Mouse (Mus musculus): ENCODE measurements at regions not wholly inside any gene's neighbourhood (a gene's known extent, or its start where the extent isn't known, plus 50 kb on each side); places are given as distances from the start of the nearest gene placed in this dataset.
"Not testable (repeated sequence)": the region's sequence is repeated elsewhere in the genome, so short reads cannot be mapped to it uniquely, and the experiment has no call there.

DNA sequence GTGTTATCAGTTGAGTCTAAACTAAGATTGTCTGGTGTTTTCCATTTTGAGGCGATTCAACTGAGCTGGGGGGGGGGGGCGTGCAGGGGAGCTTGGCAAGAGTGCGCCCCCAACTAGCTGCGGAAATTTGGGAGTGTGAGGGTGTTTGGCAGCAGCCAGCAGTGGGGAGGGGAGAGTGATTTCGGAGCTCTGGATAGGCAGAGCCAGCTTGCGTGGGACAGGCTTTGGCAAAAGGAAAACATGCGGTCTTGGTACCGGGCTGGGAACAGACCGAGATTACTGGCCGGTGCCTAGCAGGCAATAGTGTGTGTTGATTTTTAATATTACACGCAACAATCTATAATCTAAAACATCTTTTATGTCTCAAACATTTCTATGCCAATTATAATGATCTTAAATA, 199.4 kb upstream of the Cdk6 start:
- DNase-seq, result not testable (repeated sequence)

DNA sequence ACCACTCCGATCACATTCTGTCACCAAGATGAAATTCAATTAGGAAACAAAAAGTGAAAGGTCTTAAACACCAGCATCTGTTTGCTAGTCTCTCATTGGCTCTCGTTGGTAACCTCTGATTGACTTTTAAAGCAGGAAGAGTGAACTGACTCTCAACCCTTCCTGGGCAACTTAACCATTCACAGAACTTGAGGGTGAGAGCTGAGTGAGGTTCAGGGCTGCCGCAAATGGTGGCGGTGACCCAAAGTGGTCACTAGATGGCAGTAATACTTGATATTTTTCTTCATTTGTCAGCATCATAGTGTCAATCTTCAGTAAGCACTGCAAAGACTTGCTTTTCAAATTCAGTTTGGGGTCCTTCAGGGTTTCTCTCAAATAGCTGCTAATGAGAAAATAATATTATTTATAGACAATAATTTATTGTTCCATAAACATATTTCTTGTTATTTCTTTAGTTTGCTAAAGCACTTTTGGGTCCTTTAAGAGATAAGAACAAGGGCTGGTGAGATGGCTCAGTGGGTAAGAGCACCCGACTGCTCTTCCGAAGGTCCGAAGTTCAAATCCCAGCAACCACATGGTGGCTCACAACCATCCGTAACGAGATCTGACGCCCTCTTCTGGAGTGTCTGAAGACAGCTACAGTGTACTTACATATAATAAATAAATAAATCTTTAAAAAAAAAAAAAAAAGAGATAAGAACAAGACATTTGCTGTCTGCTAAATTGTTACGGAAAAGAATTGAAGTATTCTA, 194.6 kb upstream of the Cdk6 start:
- peak; percentile 7 to 15 for DNase-seq

DNA sequence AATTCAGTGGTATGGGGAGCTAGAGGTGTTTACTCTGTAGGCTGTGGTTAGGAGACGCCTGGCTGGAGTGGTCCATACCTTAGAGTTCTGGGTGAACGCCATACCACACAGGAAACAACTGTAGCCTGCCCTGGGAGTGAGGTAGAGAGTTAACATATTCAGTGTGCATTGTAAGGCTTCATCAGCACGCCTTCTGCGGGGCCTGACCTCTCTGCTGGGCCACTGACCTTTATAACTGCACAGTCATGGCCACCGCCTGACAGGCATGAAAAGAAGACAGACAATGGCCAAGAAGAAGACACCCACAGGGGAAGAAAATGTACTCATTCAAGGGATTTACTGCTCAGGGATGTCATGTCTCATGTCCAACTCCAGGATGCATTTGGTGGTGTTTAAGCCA, 191.4 kb upstream of the Cdk6 start:
- DNase-seq, result not testable (repeated sequence)

DNA sequence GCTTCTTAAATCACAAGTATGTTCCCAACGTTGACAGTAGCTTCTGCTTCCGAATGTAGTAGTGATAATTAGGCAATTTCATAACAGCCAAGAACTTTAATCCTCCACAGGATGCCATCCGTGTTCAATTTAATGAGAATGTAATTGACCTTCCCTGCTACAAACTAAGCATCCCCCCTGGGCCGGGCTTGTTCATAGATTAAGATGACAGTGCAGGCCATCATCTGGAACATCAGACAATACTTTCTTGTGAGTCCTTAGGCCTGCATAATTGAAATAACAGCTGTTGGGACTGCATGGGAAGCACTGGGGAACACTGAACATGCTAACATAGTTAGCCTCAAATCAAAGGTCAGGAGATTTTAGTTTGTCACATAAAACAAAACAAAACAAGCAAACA, 190.5 kb upstream of the Cdk6 start:
- not testable (repeated sequence) for DNase-seq

DNA sequence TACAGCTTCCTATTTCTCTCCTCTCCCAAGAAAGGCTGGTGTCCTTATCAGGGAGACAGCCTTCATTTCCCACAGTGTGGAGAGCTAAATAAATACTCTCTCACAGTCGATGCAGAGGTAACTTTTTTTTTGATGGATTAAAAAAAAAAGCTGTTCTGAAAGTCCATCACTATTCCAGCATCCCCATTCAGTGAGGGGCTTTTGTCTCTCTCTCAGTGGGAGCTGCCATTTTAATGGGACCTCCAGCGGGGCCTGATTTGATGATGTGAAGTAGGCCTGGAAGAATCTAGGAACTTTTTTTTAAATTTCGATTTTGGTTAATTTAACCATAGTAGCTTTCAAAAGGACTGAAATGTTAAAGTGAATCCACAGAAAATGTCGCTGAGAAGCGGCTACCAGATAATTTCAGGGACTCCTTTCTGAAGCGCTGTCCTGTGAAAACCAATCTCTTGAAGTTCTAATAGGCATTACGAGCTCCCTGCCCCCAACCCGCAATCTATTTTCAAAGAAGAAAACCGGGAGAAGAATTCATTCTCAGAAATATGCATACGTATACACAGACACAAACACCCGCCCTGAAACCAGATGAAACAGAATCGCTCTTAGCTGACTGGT, 189.6 kb upstream of the Cdk6 start:
- not testable (repeated sequence) for DNase-seq

DNA sequence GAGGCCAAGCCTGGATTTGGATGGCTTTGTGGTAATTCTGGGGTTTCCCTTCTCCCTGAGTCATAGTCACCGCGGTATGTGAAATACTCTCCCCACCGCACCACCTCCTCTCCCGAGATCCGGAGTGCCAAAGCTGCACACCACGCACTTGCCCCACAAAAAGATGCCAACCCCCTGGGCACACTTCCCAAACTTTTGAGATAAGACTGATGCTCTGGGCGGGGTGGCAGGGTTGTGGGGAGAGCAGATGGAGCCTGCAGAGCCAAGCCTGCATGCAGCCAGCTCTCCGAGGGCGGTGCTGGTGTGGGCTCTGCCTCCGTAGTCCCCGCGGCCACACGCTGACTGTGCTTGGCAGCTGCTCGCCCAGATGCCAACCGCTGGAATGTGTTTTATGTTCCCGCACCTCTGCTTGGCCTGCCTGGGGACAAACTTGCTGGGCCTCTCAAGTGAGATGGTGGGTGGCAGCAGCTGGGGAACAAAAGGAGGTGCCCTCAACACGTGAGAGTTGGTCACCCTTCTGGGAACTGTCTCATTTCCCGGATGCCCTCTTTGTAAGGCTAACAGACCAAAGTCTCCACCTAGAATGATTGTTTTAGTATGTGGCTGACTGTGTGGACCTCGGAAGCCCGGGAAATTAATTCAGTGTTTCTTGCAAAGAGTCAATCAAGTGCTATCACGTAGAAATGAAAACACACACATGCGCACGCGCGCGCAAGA, 189.0 kb upstream of the Cdk6 start:
- DNase-seq, result peak; percentile 55 to 72

DNA sequence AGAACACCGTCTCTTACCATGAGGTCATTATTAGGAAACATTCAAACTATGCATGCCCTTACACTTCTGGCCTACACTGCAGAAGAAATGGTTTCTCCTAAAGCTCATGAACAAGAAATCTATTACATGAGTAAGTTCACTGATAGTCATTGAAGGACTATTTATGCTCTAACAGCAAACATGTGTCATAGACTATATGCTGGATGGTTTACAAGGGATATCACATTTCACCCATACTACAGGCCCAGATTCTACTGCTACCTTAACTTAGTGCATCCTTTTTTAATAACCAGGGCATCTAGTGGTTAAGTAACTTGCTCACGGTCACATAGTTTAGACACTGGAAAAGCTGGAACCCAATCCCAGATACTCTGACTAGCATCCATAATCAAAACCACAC, 175.8 kb upstream of the Cdk6 start:
- DNase-seq, result not testable (repeated sequence)

DNA sequence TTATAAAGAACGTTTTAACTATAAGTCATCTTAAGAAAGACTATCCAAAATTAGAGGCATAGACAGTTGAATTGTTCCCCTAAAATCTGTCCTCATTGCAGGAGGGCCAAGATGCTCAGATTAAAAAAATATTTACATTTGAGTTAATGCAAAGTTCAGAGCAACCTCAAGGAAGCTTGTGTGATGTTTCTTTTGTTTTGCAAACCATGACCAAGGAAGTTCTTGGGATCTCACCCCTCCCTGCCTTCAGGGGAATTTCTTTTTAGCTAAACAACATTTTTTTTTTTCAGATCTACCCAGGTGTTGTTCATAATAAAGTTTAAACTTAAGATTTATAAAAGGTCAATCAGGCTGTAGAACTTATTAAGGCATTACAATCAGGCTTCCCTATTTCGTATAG, 174.8 kb upstream of the Cdk6 start:
- not testable (repeated sequence) for DNase-seq

DNA sequence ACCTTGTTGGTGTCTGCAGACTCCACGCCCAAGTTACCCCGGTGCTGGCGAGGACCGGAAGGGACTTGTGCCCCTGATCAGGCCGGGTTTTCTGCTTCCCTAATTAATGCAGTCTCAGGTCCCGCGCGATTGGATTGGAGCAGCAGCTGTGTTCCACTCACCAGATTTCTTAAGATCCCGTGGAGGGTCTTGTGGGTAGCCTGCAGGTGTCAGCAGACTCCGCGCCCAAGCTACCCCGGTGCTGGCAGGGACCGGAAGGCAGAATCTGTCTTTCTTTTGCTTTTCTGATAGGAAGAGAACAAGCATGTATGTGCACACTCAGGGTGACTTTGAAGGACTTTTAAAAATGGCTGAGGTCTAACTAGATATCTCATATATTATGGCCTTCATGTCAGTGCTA, 147.7 kb upstream of the Cdk6 start:
- DNase-seq, result not testable (repeated sequence)

DNA sequence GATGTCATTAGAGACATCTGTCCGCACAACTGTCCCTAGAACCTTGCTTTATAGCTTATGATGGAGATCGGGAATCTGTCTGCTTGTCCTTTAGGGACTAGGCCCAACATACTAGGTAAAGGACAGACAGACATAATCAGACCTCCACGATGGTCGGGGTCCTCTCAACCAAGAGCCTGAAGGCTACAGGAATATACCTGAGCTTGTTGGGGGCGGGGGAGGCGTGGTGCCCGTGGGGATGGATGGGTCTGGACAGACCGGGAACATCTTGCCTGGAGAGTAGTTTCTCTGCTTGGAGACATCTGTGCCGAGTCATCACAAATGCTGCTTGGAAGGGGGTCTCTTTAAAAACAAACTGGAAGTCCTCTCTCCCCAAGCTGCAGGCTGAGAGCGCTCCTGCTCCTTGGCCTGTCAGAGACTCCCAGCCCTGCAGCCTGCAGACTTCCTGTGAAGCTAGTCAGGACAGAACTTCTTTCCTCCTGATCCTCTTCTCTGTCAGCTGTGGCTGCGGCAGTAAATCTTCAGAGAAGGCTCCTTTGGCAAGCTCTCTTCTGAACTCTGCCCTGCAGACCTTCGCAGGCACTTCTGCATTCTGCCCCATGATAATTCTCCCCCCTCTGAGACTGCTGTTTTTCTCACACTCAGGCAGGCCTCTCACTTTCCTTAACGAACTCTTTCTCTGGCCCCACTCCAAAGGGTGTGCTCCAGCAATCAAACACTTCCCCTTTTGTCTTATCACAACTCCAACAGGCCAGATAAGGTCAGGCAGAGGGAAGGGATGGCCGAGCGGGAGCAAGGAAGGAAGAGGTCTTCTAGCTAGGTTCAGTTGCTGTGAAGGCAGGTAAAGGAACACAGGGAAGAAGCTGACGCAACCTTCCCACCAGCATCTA, 143.1 kb upstream of the Cdk6 start:
- peak; percentile 24 to 52 for DNase-seq

DNA sequence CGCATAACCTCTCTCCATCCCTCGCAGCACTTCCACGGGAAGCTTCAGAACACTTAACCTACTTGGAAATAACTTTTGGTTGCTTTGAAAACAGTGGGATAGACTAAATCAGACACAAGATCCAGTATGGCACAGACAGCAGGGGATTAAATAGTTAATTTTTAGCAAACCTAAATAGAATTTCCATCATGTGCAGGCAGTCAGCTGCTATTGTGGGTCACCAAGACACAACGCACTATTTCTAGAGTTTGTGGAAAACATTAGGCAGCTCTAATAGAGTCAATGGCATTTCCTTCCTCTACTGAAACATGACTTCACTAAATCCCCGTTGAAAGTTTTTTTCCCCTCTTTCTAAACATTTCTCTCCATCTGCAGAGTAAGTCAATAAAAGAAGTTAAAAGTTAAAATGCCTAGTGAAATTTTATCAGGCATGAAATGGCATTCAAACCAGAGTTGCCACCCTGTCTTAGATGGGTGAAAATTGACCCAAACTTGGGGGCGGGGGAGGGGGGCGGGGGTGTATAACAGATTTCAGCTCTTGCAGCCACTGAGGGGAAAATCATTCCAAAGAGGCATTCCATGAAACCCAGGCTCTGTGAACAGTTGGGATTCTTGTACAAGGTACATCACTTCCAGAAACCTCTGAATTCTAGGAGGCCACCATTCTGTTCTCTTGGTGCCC, 142.3 kb upstream of the Cdk6 start:
- not testable (repeated sequence) for DNase-seq

DNA sequence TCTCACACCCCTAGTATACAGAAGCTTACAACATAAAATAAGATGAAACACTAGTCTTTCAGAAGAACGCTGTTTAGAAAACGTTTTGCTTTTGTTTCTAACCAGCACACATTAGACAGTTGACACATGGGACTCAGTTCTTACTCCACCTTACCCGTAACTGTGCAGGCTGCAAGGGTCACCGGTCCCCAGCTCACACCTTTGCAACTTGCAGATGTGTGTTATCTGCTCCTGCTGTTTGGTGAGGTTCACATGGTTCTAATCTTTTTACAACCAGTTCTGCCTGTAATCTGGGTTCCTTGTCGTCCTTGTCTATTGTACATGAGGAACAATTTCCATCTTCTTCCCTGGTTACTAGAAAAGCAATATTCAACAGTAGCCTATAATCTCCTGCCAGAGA, 135.1 kb upstream of the Cdk6 start:
- DNase-seq, result not testable (repeated sequence)

DNA sequence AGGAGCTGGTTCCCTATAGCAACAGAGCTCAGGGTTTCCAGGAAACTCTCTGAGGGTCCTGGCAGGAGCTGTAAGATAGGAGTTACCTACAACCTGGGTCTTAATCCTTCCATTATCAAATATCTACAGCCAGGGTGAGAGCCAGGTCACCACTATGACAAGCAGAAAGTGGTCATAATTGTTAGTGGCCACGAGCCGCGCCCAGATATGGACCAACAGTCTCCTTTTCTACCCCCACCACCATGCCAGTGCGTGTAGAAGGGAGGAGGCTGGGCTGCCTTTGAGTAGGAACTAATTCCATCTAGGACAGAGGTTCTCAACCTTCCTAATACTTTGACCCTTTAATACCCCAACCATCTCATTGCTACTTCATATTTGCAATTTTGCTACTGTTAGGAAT, 133.0 kb upstream of the Cdk6 start:
- not testable (repeated sequence) for DNase-seq

DNA sequence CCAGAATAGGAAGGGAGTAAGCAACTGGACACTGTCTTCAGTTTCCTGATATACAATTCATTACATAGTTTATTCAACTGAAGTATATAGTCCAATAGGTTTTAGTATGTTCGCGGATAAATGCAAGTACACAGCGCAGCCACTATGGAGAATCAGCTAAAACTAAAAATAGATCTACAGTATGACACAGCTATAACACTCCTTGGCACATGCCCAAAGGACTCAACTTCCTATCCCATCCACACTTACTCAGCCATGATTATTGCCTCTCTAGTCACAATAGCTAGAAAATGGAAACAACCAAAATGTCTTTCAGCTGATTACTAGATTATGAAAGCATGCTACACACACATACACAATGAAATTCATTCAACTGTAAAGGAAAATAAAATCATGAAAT, 130.0 kb upstream of the Cdk6 start:
- DNase-seq, result no peak

DNA sequence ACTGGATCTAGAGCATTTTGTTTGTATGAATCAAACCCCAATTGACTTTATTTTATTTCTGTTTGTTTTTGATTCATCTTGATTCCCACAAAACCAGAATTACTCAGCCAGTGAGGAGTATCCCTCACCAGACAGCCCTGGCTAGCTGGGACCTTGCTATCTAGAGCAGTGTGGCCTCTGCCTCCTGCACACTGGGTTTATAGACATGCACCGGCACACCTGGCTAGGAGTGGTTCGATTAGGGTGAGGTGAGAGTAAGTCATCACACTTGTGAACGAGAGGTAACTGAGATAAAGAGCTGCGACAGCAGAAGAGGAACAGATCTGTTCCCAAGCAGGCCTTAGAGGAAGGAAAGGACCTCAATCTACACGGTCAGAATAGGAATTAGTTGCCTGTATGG, 125.2 kb upstream of the Cdk6 start:
- DNase-seq, result no peak

DNA sequence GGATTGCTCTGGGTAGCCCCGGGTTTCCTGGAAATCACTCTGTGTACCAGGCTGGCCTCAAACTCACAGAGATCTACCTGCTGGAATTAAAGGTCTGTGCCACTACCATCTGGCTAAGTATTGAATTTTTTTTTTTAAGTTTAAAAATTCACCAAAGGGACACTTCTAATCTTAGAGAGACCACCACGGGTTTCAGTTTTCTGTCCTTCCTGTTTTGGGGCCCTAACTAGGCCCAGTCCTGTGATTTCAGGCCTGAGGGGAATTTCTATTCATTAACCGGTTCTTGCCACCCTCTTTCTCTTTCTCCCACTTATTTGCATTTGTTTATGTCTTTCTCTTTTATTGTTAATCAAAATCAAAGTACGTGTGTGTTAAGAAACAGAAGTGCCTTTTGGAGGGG, 122.1 kb upstream of the Cdk6 start:
- DNase-seq, result no peak

DNA sequence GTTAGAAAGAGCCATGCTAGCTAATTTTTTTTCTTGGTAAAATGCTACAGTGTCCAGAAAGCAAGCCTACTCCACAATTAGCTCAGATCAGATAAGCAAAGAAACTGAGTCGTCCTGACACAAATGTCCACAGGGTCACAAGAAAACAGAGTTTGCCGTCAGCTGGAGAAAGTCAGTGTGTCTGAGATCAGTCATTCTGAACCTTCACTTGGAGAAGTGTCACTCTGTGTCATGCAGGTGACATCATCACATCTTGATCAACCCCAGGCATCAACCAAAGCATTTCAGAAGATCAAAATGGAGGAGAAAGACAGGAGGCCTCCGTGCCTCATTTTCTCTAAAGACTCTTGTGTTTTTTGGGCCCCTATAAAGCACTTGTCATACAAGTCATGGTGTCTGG, 121.5 kb upstream of the Cdk6 start:
- no peak for DNase-seq

DNA sequence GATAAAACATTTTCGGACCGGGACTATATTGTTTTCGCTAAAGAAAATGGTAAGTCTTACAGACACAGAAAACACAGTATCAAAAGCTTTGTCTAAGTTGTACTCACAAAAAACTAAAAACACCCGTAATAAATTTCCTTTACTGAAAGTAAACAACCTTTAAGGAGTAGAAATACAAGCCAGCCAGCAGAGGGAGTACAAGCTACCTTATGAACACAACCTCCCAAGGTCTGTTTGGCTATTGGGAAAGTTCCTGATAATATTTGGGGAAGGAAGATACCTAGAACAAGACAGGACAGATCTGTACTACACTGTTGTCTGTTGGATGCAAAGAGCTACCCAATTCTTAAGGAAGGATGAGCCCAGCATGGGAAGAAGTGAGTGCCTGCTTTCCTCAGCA, 117.5 kb upstream of the Cdk6 start:
- DNase-seq, result peak in 1 of 2 experiments; percentile 52

DNA sequence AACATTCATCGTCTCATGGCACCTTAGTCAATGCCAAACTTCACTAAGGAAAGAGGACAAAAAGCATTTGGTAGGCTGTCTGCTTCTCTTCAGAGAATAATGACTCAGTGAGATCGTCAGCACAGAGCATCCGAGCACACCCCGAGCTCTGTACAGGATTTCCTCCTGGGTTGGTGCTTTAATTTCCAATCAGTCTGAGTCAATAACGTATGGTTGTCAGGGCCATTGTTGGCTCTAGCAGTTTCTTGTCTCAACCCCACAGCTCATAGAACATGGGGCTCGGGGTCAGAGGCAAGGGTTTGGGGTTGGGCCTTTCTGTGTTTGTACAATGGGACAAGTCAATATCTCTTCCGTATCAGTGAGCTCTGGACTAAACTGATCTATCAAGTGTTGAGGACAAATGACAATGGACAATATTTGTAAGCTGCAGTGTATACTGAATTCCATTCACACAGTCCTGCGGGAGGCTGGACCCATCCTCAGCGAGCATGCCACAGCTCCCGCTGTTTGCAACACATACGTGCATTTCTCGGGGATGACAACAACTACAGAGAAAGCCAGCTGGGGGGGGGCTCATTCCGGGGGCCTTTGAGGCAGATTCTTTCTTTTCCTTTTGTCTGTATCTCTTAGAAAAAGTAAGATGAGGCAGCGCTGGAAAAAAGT, 116.8 kb upstream of the Cdk6 start:
- not testable (repeated sequence) for DNase-seq

DNA sequence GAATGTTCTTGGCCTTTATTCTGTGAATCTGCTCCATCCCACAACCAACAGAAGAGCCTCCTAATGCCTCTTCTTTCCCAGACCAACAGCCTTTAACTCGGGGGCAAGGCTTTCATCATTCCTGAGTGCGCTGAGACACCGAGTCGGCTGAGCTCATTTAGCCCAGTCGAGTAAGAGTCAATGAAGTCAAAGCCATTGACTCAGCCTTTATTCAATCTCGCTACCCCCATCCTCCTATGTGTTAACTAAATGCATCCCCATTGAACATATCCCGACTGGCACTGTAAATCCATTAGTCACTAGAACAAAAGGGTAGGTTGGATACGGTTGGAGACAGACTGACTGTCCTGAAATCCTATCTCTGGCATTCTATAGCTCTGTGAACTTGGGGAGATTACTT, 115.9 kb upstream of the Cdk6 start:
- not testable (repeated sequence) for DNase-seq

DNA sequence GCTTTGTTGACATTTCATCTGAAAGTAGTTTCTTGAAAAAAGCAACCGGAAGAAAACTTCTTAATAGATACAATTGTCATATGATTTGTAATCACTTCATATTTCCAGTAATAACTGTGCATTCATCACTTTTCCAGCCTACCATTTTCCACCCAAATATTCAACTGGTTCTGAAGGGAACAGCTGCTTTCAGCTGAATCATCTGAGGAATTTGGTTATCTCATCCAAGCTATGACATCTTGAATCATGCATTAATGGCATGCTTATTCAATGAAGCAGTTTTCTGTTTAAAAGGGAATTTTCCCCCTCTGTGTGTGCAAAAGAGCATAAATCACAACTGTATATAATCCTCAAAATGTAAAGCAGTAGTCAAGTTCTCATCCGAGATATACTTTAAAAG, 97.2 kb upstream of the Cdk6 start:
- not testable (repeated sequence) for DNase-seq
